Mouse (Mus musculus) mature B cell (primary cell): ENCODE results near the gene Odf2l.

Experiments
- in situ Hi-C: fragments of 300-500 bp; cut with MboI; formaldehyde crosslinking; loops from 2 replicates; pipeline ENCODE4 v1.14.3; 2019

The Odf2l gene

DNA sequence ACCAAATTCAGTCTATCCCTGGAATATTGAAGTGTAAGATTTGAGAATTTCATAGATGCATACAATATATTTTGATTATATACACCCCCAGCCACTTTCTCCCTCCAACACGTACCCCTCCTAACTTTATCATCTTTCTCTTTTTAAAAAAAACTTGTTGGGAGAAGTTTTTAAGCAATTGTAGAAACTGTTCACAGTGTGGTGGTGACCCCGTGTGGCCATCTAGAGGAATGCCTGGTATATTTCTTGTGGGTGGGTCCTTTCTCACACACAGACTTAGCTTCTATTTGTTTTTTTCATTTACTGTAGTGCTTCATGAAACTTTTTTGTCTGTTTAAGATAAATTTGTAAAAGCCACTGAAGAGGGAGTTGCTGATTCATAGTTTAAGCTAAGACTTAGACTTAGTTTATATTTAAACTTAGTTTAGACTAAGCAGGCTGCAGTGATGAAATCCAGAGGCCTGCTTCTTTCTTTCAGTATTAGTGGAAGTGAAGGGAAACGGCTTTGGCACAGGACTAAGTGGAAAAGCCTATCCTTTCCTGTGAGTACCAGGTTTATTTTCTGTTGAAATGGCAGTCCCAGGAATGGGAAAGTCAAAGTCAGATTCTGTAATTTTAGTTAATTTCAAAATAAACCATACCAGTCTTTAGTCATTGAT is 13.0 kb downstream of the Odf2l start:
- in situ Hi-C loops: no loop called here

DNA sequence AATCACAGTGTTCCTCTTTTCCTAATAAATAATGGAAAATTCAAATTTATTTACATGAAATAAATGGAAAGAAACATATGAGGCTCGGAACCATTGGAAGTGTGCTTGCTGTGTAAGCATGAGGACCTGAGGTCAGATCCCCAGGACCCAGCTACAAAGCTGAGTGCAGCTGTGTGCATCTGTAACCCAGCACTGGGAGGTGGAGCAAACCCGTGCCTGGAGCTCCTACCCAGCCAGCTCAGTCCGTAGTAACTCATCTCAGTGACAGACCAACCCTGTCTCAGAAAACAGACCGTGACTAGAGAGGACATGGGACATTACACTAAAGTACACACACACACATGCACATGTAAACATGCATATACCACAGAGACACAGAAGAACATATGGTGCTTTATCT is 21.8 kb downstream of the Odf2l start:
- in situ Hi-C loops: no loop called here

DNA sequence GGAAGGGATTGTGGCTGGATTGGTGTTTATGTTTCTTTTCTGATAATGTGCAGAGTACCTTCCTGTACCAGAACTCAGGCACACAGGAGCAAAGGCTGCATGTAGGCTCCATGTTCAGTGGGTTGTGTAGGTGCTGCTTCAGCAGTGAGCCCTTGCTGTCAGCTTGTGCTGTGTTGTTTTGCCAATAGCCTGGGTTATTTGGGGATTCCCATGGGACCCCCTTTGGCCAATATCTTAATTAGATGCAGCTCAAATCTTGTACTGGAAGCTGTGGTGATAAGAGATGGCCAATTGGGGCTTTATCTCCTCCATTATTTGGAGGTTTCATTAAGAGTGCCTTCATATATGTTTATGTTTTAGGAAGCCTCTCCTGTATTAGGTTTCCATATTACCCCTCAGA is 24.5 kb downstream of the Odf2l start:
- in situ Hi-C loops: no loop called here

DNA sequence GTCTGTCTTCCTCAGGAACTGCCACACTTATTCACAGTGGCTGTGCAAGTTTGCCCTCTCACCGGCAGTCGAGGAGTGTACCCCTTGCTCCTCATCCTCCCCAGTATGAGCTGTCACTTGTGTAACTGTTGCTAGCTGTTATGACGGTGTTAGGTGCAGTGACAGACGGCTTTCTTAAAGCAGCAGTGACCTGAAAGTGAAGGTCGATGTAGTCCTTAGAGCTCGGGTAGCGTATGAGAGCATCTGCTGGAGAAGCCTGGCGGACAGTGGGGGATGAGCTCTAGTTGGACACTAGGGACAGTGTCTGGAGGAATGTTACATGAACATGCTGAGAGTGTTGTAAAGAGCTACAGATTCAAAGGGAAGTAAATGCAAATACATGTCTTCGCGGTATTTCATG is 25.5 kb downstream of the Odf2l start:
- in situ Hi-C loops: no loop called here

DNA sequence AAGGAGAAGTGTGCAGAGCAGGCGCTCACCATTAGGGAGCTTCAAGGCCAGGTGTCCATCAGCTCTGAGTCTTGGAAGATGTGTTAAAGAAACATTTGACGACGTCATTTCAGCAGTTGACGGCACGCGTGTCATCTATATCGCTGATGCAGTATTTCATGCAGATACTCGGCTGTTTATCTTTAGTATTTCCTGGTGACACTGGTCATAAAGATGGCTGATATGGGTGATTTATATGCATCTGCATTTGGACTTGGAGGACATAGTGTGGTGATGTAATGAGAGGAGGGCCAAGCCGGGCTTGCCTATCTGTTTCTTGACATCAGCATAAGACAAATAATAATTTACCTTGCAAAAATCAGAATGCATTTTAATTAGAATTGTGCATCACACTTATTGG is 28.5 kb downstream of the Odf2l start:
- in situ Hi-C loops: no loop called here

DNA sequence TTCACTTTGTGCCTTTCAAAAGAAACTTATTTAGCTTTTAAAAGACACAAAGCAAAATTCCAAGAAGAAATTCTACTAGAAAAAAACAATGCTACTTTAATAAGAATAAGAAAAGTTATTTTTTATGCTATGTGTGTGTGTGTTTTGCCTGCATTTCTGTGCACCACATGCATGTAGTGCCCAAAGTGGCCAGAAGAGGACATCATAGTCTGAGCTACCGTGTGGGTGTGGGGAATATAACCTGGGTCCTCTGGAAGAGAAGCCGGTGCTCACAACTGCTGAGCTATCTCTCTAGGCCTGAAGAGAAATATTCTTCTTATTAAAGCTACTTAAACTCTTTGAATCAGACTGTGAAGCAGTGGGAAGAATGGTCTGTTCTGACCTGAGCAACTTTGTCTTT is 29.1 kb downstream of the Odf2l start:
- in situ Hi-C loops: no loop called here

DNA sequence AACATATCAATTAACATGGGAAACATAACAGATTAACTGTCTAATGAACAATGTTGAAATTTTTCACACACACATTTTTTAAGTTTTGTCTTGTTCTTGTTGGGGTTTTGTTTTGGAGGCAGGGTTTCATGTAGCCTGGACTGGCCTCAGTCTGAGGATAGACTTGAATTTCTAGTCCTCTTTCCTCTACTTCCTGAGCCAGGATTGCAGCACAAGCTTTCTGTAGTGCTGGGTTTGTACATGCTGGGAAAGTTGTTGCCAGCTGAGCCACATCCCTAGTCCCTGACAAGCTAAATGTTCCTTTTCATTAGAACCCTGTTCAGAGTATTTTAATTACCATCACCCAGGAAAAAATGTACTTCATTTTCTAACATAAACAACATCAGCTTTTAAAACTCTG is 29.6 kb downstream of the Odf2l start:
- in situ Hi-C loops: no loop called here

DNA sequence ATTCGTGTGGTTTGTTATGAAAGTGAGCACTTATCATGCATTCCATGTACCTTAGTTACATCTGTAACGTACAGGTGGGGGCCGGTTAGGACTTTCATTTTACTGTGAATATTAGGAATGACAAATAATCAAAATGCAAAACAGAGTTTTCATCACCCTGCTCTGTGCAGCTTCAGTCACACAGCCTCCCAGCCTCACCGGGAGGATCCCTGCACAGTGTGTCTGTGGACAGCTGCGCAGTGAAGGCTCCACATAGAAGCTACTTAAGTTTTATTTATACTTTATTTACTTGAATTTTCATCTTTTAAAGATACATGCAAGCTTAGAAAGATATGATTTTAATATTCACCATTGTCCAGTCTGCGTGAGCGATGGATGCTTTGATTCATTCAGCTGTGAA is 32.7 kb downstream of the Odf2l start:
- in situ Hi-C loops: no loop called here

DNA sequence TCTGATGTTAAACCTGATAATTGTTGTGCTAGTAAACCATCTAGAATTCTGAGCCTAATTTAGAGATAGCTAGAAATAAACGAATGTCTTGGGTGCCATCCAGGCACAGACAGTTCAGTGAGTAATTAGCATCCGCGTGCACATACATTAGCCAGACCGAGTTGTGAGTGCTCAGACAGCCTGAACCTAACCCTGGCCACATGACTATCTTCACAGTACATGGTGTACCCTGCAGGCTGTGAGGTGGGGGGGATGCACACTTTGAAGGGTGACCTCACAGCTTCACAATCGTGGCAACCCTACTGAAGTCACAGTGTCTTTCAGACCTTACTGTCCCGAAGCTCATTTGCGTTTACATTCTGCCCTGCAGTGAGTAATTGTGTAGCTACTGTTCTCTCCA is 33.5 kb downstream of the Odf2l start:
- in situ Hi-C loops: no loop called here

DNA sequence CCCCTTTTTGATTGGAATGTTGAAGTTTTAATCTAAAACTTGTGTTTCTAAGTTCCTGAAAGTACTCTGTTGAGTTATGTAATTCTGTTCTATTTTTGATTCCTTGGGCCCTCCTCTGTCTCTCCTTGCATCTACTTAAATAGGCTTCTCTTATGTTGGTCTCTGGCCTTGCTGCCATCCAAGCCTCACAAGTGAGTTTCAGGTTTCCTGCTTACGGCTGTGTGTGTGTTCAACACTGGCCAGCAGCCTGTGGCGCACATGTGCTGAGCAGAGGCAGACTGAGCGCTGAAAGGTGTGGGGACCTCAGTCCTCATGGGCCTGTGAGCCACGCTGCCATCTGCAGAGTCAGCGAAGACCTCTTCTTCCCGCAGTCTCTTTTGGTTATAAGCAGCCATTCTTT is 38.5 kb downstream of the Odf2l start:
- in situ Hi-C loops: no loop called here

DNA sequence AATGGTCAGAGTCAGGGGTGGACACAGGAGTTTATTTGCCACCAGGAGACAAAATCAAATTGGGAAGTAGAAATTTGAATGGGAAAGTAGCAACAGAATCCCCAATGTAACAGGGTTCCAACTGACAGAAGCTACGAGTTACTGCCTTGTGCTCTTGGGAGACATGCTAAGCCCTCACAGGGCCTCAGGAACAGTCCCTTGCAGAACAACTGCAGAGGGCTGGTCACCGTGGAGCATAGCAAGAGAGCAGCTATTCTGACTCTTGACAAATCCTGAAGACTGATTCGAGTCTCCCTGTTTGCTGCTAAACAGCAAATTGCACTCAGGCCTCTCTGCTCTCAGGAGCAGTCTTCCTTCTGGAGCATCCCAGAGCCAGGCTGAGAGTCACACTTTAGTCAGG is 40.1 kb downstream of the Odf2l start:
- in situ Hi-C loops: no loop called here

DNA sequence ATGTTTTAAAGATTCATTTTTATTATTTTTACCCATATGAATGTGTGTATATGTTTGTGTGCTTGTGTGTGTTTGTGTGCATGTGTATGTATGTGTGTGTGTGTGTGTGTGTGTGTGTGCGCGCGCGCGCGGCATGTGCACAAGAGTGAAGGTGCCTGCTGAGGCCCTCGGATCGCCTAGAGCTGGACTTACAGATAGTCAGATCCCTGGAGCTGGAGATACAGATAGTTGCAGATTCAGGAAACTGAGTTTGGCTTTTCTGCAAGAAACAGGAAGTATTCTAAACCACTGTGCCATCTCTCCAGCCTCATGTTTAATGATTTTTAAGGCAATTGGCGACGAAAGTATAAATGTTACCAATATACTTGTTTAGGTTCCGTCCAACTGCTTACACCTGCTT is 48.4 kb downstream of the Odf2l start:
- in situ Hi-C loops: no loop called here

DNA sequence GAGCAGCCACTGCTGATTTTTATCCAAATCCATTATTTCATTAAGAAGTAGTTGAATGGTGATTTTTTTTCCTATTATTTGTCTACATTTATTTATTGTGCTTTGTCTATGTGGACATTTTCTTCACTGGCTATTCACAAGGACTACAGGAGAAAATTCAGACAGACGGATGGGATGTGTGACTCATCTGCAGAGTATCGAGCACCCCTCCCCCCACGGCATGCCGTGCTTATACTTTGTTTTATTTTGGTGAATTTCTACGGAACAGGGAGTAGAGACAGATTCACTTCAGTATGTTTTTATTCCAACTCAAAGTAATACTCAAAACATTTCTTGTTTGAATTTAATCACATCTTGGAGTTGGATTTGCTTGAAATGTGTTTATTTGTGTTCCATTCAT is 49.4 kb downstream of the Odf2l start:
- in situ Hi-C loops: no loop called here

DNA sequence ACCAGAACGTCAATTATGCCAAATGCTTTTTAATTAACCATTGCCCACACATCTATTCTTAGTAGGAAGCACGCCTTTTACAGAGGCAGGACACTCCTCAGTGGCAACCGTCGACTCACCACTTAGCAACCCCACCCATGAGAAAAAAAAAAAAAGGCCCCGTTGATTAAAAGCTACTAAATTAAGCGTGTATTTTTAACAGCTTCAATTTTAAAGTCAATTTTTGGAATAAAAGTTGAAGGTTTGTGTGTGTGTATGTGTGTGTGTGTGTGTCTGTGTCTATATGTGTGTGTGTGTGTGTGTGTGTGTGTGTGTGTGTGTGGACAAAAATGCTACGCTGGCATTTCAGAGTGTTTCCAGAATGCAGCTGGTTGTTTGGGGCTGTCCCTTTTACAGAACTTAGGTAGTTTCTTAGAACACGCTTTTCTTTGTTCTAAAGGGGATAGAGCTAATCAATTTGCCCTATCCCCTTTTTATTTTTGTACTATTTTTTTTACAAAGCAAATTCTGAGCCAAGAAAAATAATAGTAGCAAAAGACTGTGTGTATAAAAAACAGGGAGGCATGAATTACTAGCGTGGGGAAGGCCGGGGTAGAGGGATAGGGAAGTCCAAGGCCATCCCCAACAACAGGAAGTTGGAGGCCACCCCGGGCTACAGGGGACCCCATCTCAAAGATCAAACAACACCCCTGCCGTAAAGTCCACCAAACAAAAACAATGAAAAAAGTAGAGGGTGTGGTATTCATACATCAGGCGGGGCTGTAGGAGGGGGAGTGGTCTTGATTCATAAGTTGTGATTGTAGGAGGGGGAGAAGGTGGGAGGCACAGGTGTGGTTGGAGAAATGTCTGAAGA is 50.7 kb downstream of the Odf2l start:
- in situ Hi-C loops: no loop called here

DNA sequence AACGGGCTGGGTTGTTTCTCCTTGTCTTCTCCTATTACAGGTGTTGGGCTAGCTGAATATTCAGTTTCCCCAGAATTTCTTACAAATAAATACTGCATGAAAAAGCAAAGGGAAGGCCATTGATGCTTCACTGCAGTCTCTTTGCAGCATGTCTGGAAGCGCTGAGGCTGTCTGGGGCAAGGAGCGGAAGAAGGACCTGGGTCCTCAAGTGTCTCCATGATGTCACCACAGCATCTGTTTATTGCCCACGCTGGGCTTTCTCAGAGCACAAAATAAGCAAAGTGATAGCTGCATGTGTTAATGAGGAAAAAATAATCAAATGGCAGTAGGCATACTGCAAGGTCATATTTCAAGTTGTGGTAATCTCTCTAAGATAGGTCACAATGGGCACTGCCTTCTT is 51.6 kb downstream of the Odf2l start:
- in situ Hi-C loops: no loop called here

DNA sequence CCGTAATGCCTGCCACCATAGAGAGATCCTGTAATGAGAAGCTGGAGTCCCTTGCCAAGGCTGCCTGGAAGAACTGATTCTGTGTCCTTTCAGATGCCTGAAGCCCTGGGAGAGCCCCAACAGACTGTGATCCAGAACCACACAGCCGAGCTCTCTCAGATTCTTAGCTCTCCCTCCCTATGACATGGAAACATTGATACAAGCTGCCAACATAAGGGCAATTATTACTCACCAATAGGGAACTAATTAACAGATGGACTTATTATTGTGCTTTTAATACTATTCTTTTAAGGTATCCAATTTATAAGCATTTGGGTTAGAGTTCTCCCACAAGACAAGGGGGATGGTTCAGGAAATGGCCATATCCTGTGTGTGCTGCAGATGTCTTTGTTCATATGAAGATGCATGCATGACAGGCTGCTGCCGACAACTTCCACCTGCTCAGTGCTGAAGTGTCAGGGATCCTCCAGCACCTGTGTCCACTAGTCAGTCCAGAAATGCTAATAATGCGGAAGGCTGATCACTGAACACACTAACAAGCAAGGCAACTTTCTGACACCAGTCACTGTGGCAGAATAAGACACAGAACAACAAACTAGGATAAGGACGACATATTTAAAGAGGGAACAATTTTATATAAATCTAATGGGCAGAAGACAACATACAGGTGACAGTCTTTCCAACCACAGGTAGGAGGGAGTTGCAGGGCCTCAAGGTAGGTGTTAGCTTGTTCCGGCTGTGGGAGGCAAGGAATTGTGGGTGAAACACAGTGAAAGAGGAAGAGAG is 52.4 kb downstream of the Odf2l start:
- in situ Hi-C loops: no loop called here

DNA sequence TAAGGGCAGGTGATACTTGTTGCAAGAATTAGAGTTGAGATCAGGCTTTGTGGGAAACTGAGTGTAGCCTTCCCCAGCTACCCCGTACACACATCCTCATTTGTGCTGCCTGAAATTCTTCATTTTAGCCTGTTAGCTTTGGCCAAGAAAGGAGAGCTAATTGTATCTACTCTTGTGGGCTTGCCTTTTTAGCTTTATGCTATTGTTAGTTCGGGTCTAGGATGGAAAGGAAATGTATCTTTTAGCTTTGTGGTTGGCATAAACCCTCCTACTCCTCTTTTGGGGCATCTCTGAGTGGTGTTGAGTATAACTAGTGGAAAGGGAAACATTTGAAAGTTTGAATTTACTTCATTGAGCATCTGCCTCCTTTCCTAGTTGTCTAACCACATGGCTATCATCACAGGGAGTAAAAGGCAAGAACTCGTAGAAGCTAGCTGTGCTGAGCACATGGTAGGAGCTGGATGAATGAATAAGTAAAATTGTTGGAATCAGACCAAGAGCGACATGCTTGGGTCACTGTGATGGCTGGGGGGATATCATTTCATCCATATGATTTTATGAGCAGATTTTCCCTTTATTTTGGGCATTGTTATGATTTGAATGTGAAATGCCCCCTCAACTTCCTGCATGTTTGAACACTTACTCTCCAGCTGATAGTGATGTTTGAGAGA is 53.1 kb downstream of the Odf2l start:
- in situ Hi-C loops: no loop called here

DNA sequence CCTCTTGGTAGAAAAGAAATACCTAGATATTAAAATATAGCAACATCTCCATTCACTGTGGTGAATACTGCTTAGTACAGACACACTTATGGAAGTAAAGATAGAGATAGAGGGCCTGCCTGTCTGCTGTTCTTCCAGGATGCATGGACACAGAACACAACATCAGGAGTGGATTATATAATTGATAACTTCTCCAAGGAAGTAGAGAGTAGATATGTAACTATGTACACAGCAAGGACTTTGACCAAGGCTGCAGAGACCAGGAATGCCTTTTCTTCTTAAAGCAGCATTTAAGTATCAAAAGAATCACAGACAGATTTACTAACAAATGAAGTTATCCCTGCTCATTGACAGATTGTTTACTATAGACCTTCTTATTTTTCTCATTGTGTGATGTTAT is 66.3 kb downstream of the Odf2l start:
- in situ Hi-C loops: no loop called here

DNA sequence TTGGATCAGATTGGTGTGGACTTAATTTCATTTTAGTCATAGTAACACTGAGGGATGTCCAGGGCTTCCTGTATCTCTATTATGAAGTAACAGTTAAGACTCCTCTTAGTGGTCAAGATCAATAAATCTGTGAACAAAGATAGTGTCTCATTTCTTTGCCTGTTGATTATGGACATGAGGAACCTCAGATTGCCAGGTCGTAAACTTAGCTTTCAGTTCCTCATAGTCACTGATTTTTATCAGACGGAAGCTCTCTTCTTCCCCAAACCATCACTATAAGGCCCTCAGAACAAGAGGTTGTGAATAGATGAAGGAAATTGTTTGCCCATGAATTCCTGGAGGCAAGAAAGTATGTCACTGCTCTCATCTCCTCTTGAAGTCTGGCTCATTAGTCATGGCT is 73.6 kb downstream of the Odf2l start:
- in situ Hi-C loops: no loop called here

DNA sequence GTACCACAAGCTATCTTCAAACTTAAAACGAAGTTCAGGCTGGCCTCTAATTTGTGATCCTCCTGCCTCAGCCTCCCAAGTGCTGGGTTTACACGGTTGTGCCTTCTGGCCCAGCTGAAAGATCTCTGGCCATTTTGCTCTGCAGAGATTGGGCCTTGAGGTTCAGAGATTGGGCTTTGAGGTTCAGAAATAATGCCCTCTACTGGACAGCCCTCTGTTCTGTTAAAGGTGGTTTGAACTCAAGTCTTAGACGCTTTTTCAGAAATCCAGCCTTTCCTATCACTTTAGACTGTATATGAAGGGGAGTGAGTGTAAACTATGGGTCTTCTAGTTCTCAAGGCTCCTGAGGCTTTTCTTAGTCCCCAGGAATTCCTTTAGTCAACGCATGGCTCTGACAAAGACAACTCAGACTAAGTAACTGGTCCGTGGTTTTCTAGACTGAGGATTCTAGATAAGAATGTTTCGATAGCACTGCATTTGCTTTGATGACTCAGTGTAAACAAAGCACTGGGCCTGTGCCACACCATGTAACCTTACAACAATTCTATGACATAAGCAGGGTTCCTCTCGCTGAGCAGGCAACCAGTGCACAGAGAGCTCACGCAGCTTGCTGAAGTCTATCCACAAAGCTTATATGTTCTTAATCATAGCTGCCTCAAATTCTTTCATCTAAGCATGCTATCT is 77.0 kb downstream of the Odf2l start:
- in situ Hi-C loops: no loop called here

DNA sequence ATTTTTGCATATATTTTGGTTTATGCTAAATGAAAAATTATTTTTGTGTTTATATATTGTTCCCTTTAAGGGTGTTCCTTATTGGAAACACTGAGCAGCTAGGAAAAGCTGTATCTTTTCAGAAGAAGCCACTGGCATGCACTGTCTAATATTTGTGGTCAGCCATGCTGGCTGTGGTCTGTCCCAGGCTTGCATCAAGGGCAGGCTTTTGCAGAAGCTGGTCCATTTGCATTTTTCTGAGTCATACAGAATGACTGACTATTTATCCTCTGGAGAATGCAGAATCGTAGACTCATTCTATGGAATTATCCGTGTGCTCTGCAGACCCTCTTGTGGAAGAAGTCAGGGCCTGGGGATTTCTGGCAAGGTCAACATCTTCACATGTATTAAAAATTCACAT is 79.7 kb downstream of the Odf2l start:
- in situ Hi-C loops: no loop called here
